Comparison of ENCODE assay signal across 28 mouse cellular contexts in genomic region chr3:84890983-84891382, GRCm38 (mm10).
DNase-seq lines count a peak whose midpoint lies in the region; ATAC-seq lines count a peak whose summit lies in the region.
"Had no signal": no experiment of that assay in that cellular context is flagged by ENCODE, and none has a peak within 500 bp of the region (broad histone marks: within the 10 kb centered on the region; RNA-seq: fewer than 3 reads in every experiment).

No protein-coding gene starts in this region.

- H3K36me3 ChIP-seq in heart, embryonic 11.5 days (ENCODE audit: control insufficient read depth, insufficient read depth, low read length): no peaks in the 10 kb centered on the region
- H3K36me3 ChIP-seq: forebrain, embryonic 12.5 days; limb, embryonic 13.5 days; neural tube, embryonic 12.5 days had no signal

- H3K27ac ChIP-seq in heart, embryonic 11.5 days (ENCODE audit: low read depth, low read length): no peak overlapping the region
- H3K27ac ChIP-seq: forebrain, embryonic 12.5 days; hindbrain, embryonic 14.5 days; limb, embryonic 13.5 days; midbrain, embryonic 12.5 days; neural tube, embryonic 12.5 days had no signal

- no peak overlapping the region for H3K4me2 ChIP-seq in heart, embryonic 11.5 days
- H3K4me2 ChIP-seq: forebrain, embryonic 12.5 days; hindbrain, embryonic 14.5 days; limb, embryonic 13.5 days; liver, embryonic 11.5 days; midbrain, embryonic 12.5 days; neural tube, embryonic 12.5 days had no signal

- DNase-seq in heart, postnatal 10 days: peak; percentile 25 to 48
- peak; percentile 77 for DNase-seq in NIH3T3 (ENCODE audit: low read depth)
- peak; percentile 62 for DNase-seq in adrenal gland, adult 8-10 months
- DNase-seq in fibroblast of lung, adult 2 months (ENCODE audit: low read depth): peak; percentile 31
- DNase-seq in thymus, postnatal 4 days: no peak
- DNase-seq in left cerebral cortex, adult 8-10 months (ENCODE audit: low spot score in 2 of 2): no peak
- no peak for DNase-seq in layer of hippocampus, postnatal 36 days
- DNase-seq: cerebellum, adult 11 months; cerebellum, adult 9-11 months; forebrain, postnatal 0 days; kidney, adult 9 months; kidney, postnatal 10 days; layer of hippocampus, adult 9-11 months; lung, postnatal 4 days; right cerebral cortex, adult 18-20 months; spleen, adult 18-20 months; thymus, adult 2 months had no signal

- no peak overlapping the region for H3K9ac ChIP-seq in heart, embryonic 11.5 days (ENCODE audit: low read depth, low read length)
- H3K9ac ChIP-seq: forebrain, embryonic 12.5 days; forebrain, postnatal 0 days; hindbrain, embryonic 14.5 days; limb, embryonic 13.5 days; midbrain, embryonic 12.5 days; neural tube, embryonic 12.5 days had no signal

- no peak for ATAC-seq in heart, embryonic 11.5 days (replicated peaks; ENCODE audit: insufficient number of reproducible peaks, low FRiP score, low TSS enrichment)
- ATAC-seq: forebrain, postnatal 0 days; intestine, postnatal 0 days had no signal

- intact Hi-C loops in heart, postnatal 10 days (cut with DNase I): no loop called here

- WGBS in heart, embryonic 11.5 days (ENCODE audit: insufficient replicate concordance): 83% methylated on average over 5 of the region's 5 CpGs

- H3K9me3 ChIP-seq in heart, embryonic 11.5 days (replicated peaks; ENCODE audit: control insufficient read depth, low read length): no peaks in the 10 kb centered on the region
- H3K9me3 ChIP-seq: forebrain, embryonic 12.5 days; limb, embryonic 13.5 days; midbrain, embryonic 12.5 days; neural tube, embryonic 12.5 days had no signal

- H3K27me3 ChIP-seq in heart, embryonic 11.5 days (ENCODE audit: control insufficient read depth, insufficient read depth, low read length): no peaks in the 10 kb centered on the region
- H3K27me3 ChIP-seq: forebrain, embryonic 12.5 days; limb, embryonic 13.5 days; megakaryocyte, embryonic 14.5 days; midbrain, embryonic 12.5 days; neural tube, embryonic 12.5 days had no signal

- no peak overlapping the region for H3K4me3 ChIP-seq in heart, embryonic 11.5 days (ENCODE audit: low read depth, low read length)
- H3K4me3 ChIP-seq: erythroblast, embryonic 14.5 days; forebrain, embryonic 12.5 days; limb, embryonic 13.5 days; megakaryocyte, embryonic 14.5 days; midbrain, embryonic 12.5 days; myocyte; neural tube, embryonic 12.5 days had no signal

- H3K4me1 ChIP-seq in heart, embryonic 11.5 days (ENCODE audit: control insufficient read depth, insufficient read depth, low read length): no peaks in the 10 kb centered on the region
- H3K4me1 ChIP-seq: forebrain, embryonic 12.5 days; limb, embryonic 13.5 days; midbrain, embryonic 12.5 days; neural tube, embryonic 12.5 days had no signal

Comparison
In these comparisons a context has a peak if more than half of its experiments do, and no peak if none do; other contexts are left out.
1. DNase-seq: peak in heart, postnatal 10 days (2 of 2), NIH3T3 (single experiment), adrenal gland, adult 8-10 months (single experiment) and fibroblast of lung, adult 2 months (single experiment); none in thymus, postnatal 4 days (single experiment), left cerebral cortex, adult 8-10 months (0 of 2) and layer of hippocampus, postnatal 36 days (0 of 2).